Mouse (Mus musculus): ENCODE data around the gene Rexo5. TPM values are rescaled to one million over a fixed set of nuclear protein-coding genes. Genes with fewer than 3 reads are reported as not detected.
A peak's percentile ranks its signal among the peaks of the same experiment; 100 is the strongest.

The Rexo5 gene
- polyA plus RNA-seq, 1 experiment from 2014 or later = 10.8 TPM

- WGBS (ENCODE audit: insufficient replicate concordance) = 81% methylated on average over 2 of the region's 2 CpGs
- peaks cover 23% of the 10 kb centered on the region for H3K4me1 ChIP-seq (replicated peaks)
- no peak overlapping the region for H3K4me2 ChIP-seq
- 0 out of 2 replicates have a peak overlapping the region, but pooled peaks have one; percentile 30 for H3K27ac ChIP-seq (replicated peaks)
- H3K4me3 ChIP-seq (replicated peaks) = no peak overlapping the region
- peaks cover 42% of the 10 kb centered on the region for H3K36me3 ChIP-seq (replicated peaks)
- no peaks in the 10 kb centered on the region for H3K27me3 ChIP-seq
- no peak overlapping the region for H3K9ac ChIP-seq
- no peaks in the 10 kb centered on the region for H3K9me3 ChIP-seq (replicated peaks)
- peak; percentile 54; the same call in 1 of the 2 replicates for ATAC-seq (ENCODE audit: insufficient read depth)
Observed at GRCm38 (mm10) chr7:119783453-119783852, 10.4 kb upstream of the Rexo5 start.

GRCm38 (mm10) chr7:119784908-119785307 lies 8.9 kb upstream of the Rexo5 start:
- Histone ChIP-seq H3K4me2 (peak overlapping the region; percentile 36), H3K9me3 (replicated peaks) (no peaks in the 10 kb centered on the region), H3K9ac (no peak overlapping the region), H3K36me3 (replicated peaks) (peaks cover 55% of the 10 kb centered on the region), H3K4me3 (replicated peaks) (no peak overlapping the region), H3K4me1 (replicated peaks) (peaks cover 23% of the 10 kb centered on the region), H3K27me3 (no peaks in the 10 kb centered on the region), H3K27ac (replicated peaks) (peak overlapping the region; percentile 60)
- WGBS (ENCODE audit: insufficient replicate concordance) = 29% methylated on average over 5 of the region's 5 CpGs
- peak; percentile 93 for ATAC-seq (ENCODE audit: insufficient read depth)

GRCm38 (mm10) chr7:119789024-119789423 lies 4.8 kb upstream of the Rexo5 start:
- Histone ChIP-seq H3K9me3 (replicated peaks) (no peaks in the 10 kb centered on the region), H3K4me1 (replicated peaks) (peaks cover 33% of the 10 kb centered on the region), H3K36me3 (replicated peaks) (peaks cover 62% of the 10 kb centered on the region), H3K9ac (no peak overlapping the region), H3K4me2 (no peak overlapping the region), H3K27me3 (no peaks in the 10 kb centered on the region), H3K27ac (replicated peaks) (no peak overlapping the region), H3K4me3 (replicated peaks) (no peak overlapping the region)
- 75% methylated on average over 3 of the region's 3 CpGs for WGBS (ENCODE audit: insufficient replicate concordance)
- ATAC-seq (ENCODE audit: insufficient read depth) = no peak

- H3K4me2 ChIP-seq = peak overlapping the region; percentile 91
Observed at GRCm38 (mm10) chr7:119794251-119794638, 439 bp downstream of the Rexo5 start.

GRCm38 (mm10) chr7:119795311-119795710 lies 1.5 kb downstream of the Rexo5 start:
- peak; percentile 27; the same call in 1 of the 2 replicates for ATAC-seq (ENCODE audit: insufficient read depth)
- Histone ChIP-seq H3K4me3 (replicated peaks) (peak overlapping the region; percentile 48), H3K9me3 (replicated peaks) (no peaks in the 10 kb centered on the region), H3K4me1 (replicated peaks) (peaks cover 20% of the 10 kb centered on the region), H3K27ac (replicated peaks) (peak overlapping the region; percentile 33; the same call in 1 of the 2 replicates), H3K36me3 (replicated peaks) (peaks cover 15% of the 10 kb centered on the region), H3K9ac (peak overlapping the region; percentile 32), H3K4me2 (peak overlapping the region; percentile 63), H3K27me3 (no peaks in the 10 kb centered on the region)

More at GRCm38 (mm10) chr7:119794251-119794638, 439 bp downstream of the Rexo5 start:
- peak; percentile 68 for ATAC-seq (ENCODE audit: insufficient read depth)
- Histone ChIP-seq H3K27me3 (no peaks in the 10 kb centered on the region), H3K4me3 (replicated peaks) (peak overlapping the region; percentile 82), H3K9me3 (replicated peaks) (no peaks in the 10 kb centered on the region), H3K4me1 (replicated peaks) (peaks cover 20% of the 10 kb centered on the region), H3K27ac (replicated peaks) (peak overlapping the region; percentile 80), H3K9ac (peak overlapping the region; percentile 81), H3K36me3 (replicated peaks) (peaks cover 22% of the 10 kb centered on the region)
- WGBS (ENCODE audit: insufficient replicate concordance) = 0% methylated on average over 21 of the region's 21 CpGs

GRCm38 (mm10) chr7:119800488-119800887 lies 6.7 kb downstream of the Rexo5 start:
- 79% methylated on average over 3 of the region's 3 CpGs for WGBS (ENCODE audit: insufficient replicate concordance)
- no peak overlapping the region for H3K9ac ChIP-seq

GRCm38 (mm10) chr7:119800991-119801390 lies 7.2 kb downstream of the Rexo5 start:
- ATAC-seq (ENCODE audit: insufficient read depth) = no peak
- WGBS (ENCODE audit: insufficient replicate concordance) = 67% methylated on average over 3 of the region's 3 CpGs
- peaks cover 7% of the 10 kb centered on the region for H3K36me3 ChIP-seq (replicated peaks)

More at GRCm38 (mm10) chr7:119800488-119800887, 6.7 kb downstream of the Rexo5 start:
- no peaks in the 10 kb centered on the region for H3K9me3 ChIP-seq (replicated peaks)
- no peak overlapping the region for H3K27ac ChIP-seq (replicated peaks)
- no peak for ATAC-seq (ENCODE audit: insufficient read depth)
- no peak overlapping the region for H3K4me3 ChIP-seq (replicated peaks)
- peaks cover 7% of the 10 kb centered on the region for H3K36me3 ChIP-seq (replicated peaks)
- H3K4me1 ChIP-seq (replicated peaks) = no peaks in the 10 kb centered on the region
- no peak overlapping the region for H3K4me2 ChIP-seq
- H3K27me3 ChIP-seq = no peaks in the 10 kb centered on the region

GRCm38 (mm10) chr7:119807396-119807795 lies 13.6 kb downstream of the Rexo5 start:
- ATAC-seq (ENCODE audit: insufficient read depth) = no peak
- Histone ChIP-seq H3K9ac (no peak overlapping the region), H3K4me1 (replicated peaks) (no peaks in the 10 kb centered on the region), H3K4me2 (no peak overlapping the region), H3K9me3 (replicated peaks) (no peaks in the 10 kb centered on the region), H3K4me3 (replicated peaks) (no peak overlapping the region), H3K36me3 (replicated peaks) (peaks cover 38% of the 10 kb centered on the region), H3K27ac (replicated peaks) (no peak overlapping the region), H3K27me3 (no peaks in the 10 kb centered on the region)
- WGBS (ENCODE audit: insufficient replicate concordance) = 78% methylated on average over 5 of the region's 5 CpGs

More at GRCm38 (mm10) chr7:119800991-119801390, 7.2 kb downstream of the Rexo5 start:
- Histone ChIP-seq H3K9ac (no peak overlapping the region), H3K4me3 (replicated peaks) (no peak overlapping the region), H3K27ac (replicated peaks) (no peak overlapping the region), H3K27me3 (no peaks in the 10 kb centered on the region), H3K4me2 (no peak overlapping the region), H3K9me3 (replicated peaks) (no peaks in the 10 kb centered on the region), H3K4me1 (replicated peaks) (no peaks in the 10 kb centered on the region)

- H3K27me3 ChIP-seq = no peaks in the 10 kb centered on the region
- WGBS (ENCODE audit: insufficient replicate concordance) = 74% methylated on average over 3 of the region's 3 CpGs
- no peaks in the 10 kb centered on the region for H3K4me1 ChIP-seq (replicated peaks)
- H3K27ac ChIP-seq (replicated peaks) = no peak overlapping the region
- peaks cover 38% of the 10 kb centered on the region for H3K36me3 ChIP-seq (replicated peaks)
- no peak overlapping the region for H3K4me2 ChIP-seq
- no peak overlapping the region for H3K4me3 ChIP-seq (replicated peaks)
- H3K9me3 ChIP-seq (replicated peaks) = no peaks in the 10 kb centered on the region
- no peak overlapping the region for H3K9ac ChIP-seq
- ATAC-seq (ENCODE audit: insufficient read depth) = no peak
Observed at GRCm38 (mm10) chr7:119808723-119809122, 14.9 kb downstream of the Rexo5 start.

GRCm38 (mm10) chr7:119835371-119835770 lies 41.6 kb downstream of the Rexo5 start:
- H3K4me1 ChIP-seq (replicated peaks) = no peaks in the 10 kb centered on the region
- H3K27ac ChIP-seq (replicated peaks) = no peak overlapping the region
- peaks cover 10% of the 10 kb centered on the region; the same call in 1 of the 2 replicates for H3K36me3 ChIP-seq (replicated peaks)
- no peak overlapping the region for H3K9ac ChIP-seq
- no peak for ATAC-seq (ENCODE audit: insufficient read depth)
- WGBS (ENCODE audit: insufficient replicate concordance) = 83% methylated on average over 1 of the region's 1 CpGs
- no peaks in the 10 kb centered on the region for H3K27me3 ChIP-seq
- H3K9me3 ChIP-seq (replicated peaks) = no peaks in the 10 kb centered on the region
- H3K4me3 ChIP-seq (replicated peaks) = no peak overlapping the region
- no peak overlapping the region for H3K4me2 ChIP-seq

GRCm38 (mm10) chr7:119835996-119836777 lies 42.4 kb downstream of the Rexo5 start:
- 68% methylated on average over 4 of the region's 4 CpGs for WGBS (ENCODE audit: insufficient replicate concordance)
- no peak for ATAC-seq (ENCODE audit: insufficient read depth)

More at GRCm38 (mm10) chr7:119835996-119836777, 42.4 kb downstream of the Rexo5 start:
- Histone ChIP-seq H3K4me2 (no peak overlapping the region), H3K9me3 (replicated peaks) (no peaks in the 10 kb centered on the region), H3K27ac (replicated peaks) (no peak overlapping the region), H3K4me1 (replicated peaks) (no peaks in the 10 kb centered on the region), H3K4me3 (replicated peaks) (no peak overlapping the region), H3K9ac (no peak overlapping the region), H3K36me3 (replicated peaks) (peaks cover 10% of the 10 kb centered on the region; the same call in 1 of the 2 replicates), H3K27me3 (no peaks in the 10 kb centered on the region)
